Mouse (Mus musculus): ENCODE results near the gene Ephx1. TPM values are rescaled to one million over a fixed set of nuclear protein-coding genes. Genes with fewer than 3 reads are reported as not detected.

The Ephx1 gene
- polyA plus RNA-seq (2014; fragmentation: Nextera tagmentation; extraction: Ambion mirVana), result 2.8 and 3.8 TPM in 2 replicates

DNA sequence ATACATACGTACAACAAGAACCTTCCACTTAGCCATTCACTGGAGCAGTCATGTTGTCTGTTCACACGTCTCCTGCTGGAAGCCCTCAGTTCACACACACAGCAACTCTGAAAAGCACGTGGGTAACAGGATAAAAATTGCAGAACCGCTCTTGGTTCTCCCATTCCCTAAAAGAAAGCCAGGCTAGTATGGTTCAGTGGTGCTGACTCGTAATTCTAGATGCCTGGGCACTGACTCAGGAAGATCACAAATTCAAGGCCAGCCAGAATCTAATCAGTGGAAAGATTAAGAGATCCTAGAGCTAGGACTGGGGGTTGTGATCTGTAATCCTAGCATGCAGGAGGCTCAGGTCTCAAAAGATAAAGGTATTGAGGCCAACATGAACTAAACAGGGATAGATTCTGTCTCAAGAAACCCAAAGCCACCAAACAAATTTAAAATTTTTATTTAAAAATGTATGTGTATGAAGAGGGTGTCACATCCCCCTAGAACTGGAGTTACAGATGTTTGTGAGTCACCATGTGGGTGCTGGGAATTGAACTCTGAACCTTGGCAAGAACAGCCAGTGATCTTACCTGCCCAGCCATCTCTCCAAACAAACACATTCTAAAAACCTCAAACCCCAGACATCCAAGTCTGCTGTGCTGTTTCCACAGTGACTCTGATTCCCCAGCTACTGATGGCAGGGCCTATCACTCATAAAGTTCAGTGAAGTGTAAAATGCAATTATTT lies at the start of gene Ephx1:
Gene Ephx1 (minus strand): TSS at position 149 of the 732 bp plus-strand sequence.
- no peak within 1 kb of the TSS for H3K27ac ChIP-seq (ENCODE audit: low read depth, low read length)
- peaks cover 7% of the 10 kb centered on the region; the same call in 1 of the 2 replicates for H3K4me1 ChIP-seq (ENCODE audit: control insufficient read depth, insufficient read depth, low read length)
- H3K4me2 ChIP-seq (replicated peaks; ENCODE audit: low read depth, low read length), result no peak within 1 kb of the TSS
- no peak within 1 kb of the TSS for H3K4me3 ChIP-seq (ENCODE audit: low read length)
- no peak for ATAC-seq (ENCODE audit: low FRiP score, low TSS enrichment)
- H3K36me3 ChIP-seq (ENCODE audit: control insufficient read depth, insufficient read depth, low read length), result no peaks in the 10 kb centered on the region
- H3K9me3 ChIP-seq (ENCODE audit: control insufficient read depth, low read length), result no peaks in the 10 kb centered on the region
- 33% methylated on average over 5 of the region's 5 CpGs for WGBS
- no peak within 1 kb of the TSS for H3K9ac ChIP-seq (ENCODE audit: low read depth, low read length)
- H3K27me3 ChIP-seq (ENCODE audit: control insufficient read depth, insufficient read depth, low read length), result no peaks in the 10 kb centered on the region; the same call in 1 of the 2 replicates

DNA sequence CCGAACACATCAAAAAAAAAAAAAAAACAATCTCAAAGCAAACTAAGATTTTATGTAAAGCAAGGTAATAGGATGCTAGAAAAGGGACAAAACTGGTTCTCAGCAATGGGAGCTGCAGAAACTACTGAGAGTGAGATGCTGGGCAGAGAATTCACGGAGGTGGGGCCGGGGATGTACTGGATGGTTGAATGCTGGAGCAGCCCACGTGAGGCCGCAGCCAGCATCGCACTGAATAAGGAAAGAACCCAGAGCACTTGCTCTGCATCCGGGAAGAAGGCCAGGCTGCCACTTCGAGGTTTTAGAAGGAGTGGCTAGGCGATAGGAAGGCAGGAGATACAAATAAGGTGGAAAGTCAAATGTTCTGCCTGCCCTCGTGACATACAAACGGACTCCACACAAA lies 49.0 kb upstream of the Ephx1 start:
- no peaks in the 10 kb centered on the region for H3K36me3 ChIP-seq (ENCODE audit: control insufficient read depth, insufficient read depth, low read length)
- 73% methylated on average over 11 of the region's 11 CpGs for WGBS
- ATAC-seq (ENCODE audit: low FRiP score, low TSS enrichment), result no peak

DNA sequence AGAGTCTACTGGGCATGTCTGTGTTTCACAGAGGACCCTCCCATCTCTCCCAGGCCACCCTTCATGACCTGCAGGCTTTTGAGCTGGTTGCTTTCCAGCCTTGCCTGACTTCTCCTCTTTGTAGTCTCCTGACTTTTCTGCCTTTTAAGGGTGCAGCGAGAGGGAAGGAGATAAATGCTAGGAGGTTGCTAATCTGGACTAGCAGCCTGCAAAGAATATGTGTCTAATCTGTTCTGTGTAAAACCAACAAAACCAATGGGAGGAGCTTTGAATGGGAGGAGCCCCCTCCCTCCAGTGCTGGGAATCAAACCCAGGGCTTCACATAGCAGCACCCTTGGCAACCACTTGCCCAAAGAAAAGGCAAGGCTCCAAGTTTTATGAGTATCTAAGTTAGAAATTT lies 47.6 kb upstream of the Ephx1 start:
- 86% methylated on average over 1 of the region's 1 CpGs for WGBS
- no peak for ATAC-seq (ENCODE audit: low FRiP score, low TSS enrichment)
- Histone ChIP-seq H3K4me1 (ENCODE audit: control insufficient read depth, insufficient read depth, low read length) (no peaks in the 10 kb centered on the region), H3K27ac (ENCODE audit: low read depth, low read length) (no peak overlapping the region), H3K27me3 (ENCODE audit: control insufficient read depth, insufficient read depth, low read length) (no peaks in the 10 kb centered on the region), H3K4me3 (ENCODE audit: low read length) (no peak overlapping the region), H3K9ac (ENCODE audit: low read depth, low read length) (no peak overlapping the region), H3K9me3 (ENCODE audit: control insufficient read depth, low read length) (no peaks in the 10 kb centered on the region), H3K36me3 (ENCODE audit: control insufficient read depth, insufficient read depth, low read length) (no peaks in the 10 kb centered on the region), H3K4me2 (replicated peaks; ENCODE audit: low read depth, low read length) (no peak overlapping the region)

More for the DNA sequence above, 49.0 kb upstream of the Ephx1 start:
- Histone ChIP-seq H3K4me2 (replicated peaks; ENCODE audit: low read depth, low read length) (no peak overlapping the region), H3K9me3 (ENCODE audit: control insufficient read depth, low read length) (no peaks in the 10 kb centered on the region), H3K4me1 (ENCODE audit: control insufficient read depth, insufficient read depth, low read length) (no peaks in the 10 kb centered on the region), H3K9ac (ENCODE audit: low read depth, low read length) (no peak overlapping the region), H3K27ac (ENCODE audit: low read depth, low read length) (no peak overlapping the region), H3K27me3 (ENCODE audit: control insufficient read depth, insufficient read depth, low read length) (no peaks in the 10 kb centered on the region), H3K4me3 (ENCODE audit: low read length) (no peak overlapping the region)

DNA sequence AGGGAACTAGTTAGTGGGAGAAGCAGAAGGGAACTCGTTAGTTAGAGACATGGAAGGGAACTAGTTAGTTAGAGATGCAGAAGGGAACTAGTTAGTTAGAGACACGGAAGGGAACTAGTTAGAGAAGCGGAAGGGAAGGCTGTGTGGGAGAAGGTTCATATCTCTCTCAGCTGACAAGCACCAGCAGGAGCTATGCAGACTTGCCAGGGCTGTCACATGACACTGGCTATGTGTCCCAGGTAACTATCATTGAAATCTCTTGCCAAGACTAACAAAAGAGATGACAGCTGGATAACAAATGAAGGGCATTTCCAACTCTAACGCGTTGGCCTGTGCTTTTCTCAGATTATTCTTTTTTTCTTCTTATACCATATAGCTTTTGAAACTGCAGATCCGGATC lies 43.9 kb upstream of the Ephx1 start:
- H3K4me1 ChIP-seq (ENCODE audit: control insufficient read depth, insufficient read depth, low read length), result no peaks in the 10 kb centered on the region
- no peak for ATAC-seq (ENCODE audit: low FRiP score, low TSS enrichment)
- no peak overlapping the region for H3K4me2 ChIP-seq (replicated peaks; ENCODE audit: low read depth, low read length)
- no peak overlapping the region for H3K27ac ChIP-seq (ENCODE audit: low read depth, low read length)
- no peak overlapping the region for H3K4me3 ChIP-seq (ENCODE audit: low read length)
- no peaks in the 10 kb centered on the region for H3K9me3 ChIP-seq (ENCODE audit: control insufficient read depth, low read length)
- no peaks in the 10 kb centered on the region for H3K36me3 ChIP-seq (ENCODE audit: control insufficient read depth, insufficient read depth, low read length)
- no peak overlapping the region for H3K9ac ChIP-seq (ENCODE audit: low read depth, low read length)
- WGBS, result 75% methylated on average over 6 of the region's 6 CpGs
- H3K27me3 ChIP-seq (ENCODE audit: control insufficient read depth, insufficient read depth, low read length), result no peaks in the 10 kb centered on the region

DNA sequence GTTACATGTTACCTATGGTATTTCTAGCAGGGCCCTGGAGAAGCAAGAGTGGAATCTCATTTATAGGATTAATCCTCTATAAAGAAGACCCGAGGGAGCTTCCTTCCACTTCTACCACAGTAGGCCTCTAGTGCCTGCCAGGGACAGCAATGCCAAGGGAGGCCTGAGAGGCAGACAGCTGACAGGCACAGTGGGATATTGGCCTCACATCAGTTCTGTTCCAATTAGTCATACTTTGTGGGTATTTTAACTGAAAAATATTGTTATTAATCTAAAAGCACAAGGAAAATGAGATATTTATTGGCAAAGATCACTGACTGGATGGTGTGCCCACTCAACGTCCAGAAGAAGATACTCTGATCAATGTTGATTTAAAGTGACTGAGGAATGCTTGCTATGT lies 43.3 kb upstream of the Ephx1 start:
- no peak overlapping the region for H3K9ac ChIP-seq (ENCODE audit: low read depth, low read length)
- H3K36me3 ChIP-seq (ENCODE audit: control insufficient read depth, insufficient read depth, low read length), result no peaks in the 10 kb centered on the region
- ATAC-seq (ENCODE audit: low FRiP score, low TSS enrichment), result no peak
- H3K9me3 ChIP-seq (ENCODE audit: control insufficient read depth, low read length), result no peaks in the 10 kb centered on the region
- 82% methylated on average over 2 of the region's 2 CpGs for WGBS
- H3K4me2 ChIP-seq (replicated peaks; ENCODE audit: low read depth, low read length), result no peak overlapping the region
- no peaks in the 10 kb centered on the region for H3K4me1 ChIP-seq (ENCODE audit: control insufficient read depth, insufficient read depth, low read length)
- H3K27ac ChIP-seq (ENCODE audit: low read depth, low read length), result no peak overlapping the region
- no peak overlapping the region for H3K4me3 ChIP-seq (ENCODE audit: low read length)
- H3K27me3 ChIP-seq (ENCODE audit: control insufficient read depth, insufficient read depth, low read length), result no peaks in the 10 kb centered on the region

DNA sequence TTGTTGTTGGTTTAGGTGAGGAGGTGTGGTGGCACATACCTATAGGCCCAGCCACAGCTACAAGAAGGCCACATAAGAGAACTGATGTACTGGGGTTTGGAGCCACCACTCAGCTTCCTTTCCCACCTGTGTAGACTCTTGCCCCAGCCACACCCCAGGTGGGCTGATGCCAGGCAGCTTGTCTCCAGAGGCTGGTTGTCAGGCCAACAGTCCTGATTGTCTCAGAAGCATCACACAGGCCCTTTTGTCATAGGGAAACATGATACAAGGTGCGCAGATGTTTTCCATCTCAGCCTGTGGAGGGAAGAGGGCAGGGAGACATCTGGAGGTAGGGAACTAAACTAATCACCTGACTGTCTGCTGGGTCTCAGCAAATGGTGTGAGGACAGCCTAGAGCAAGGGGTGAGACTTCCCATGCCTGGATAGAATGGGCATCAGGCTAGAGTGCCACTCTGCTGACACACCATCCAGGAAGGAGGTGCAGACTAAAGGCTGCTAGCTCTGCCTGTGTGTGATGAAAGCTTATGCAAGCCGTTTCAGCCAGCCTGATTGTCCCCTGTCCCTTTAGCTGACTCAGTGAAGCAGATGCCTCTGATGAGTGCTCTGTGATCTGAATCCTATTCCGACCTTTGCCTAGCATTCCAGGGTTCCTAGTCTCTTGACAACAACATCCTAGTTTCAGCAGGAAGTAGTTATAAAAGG lies 41.2 kb upstream of the Ephx1 start:
- no peaks in the 10 kb centered on the region for H3K27me3 ChIP-seq (ENCODE audit: control insufficient read depth, insufficient read depth, low read length)
- H3K36me3 ChIP-seq (ENCODE audit: control insufficient read depth, insufficient read depth, low read length), result no peaks in the 10 kb centered on the region
- H3K4me1 ChIP-seq (ENCODE audit: control insufficient read depth, insufficient read depth, low read length), result no peaks in the 10 kb centered on the region
- no peak overlapping the region for H3K27ac ChIP-seq (ENCODE audit: low read depth, low read length)
- 60% methylated on average over 3 of the region's 3 CpGs for WGBS
- no peak overlapping the region for H3K4me3 ChIP-seq (ENCODE audit: low read length)
- H3K9ac ChIP-seq (ENCODE audit: low read depth, low read length), result no peak overlapping the region
- no peaks in the 10 kb centered on the region for H3K9me3 ChIP-seq (ENCODE audit: control insufficient read depth, low read length)
- no peak for ATAC-seq (ENCODE audit: low FRiP score, low TSS enrichment)
- no peak overlapping the region for H3K4me2 ChIP-seq (replicated peaks; ENCODE audit: low read depth, low read length)

DNA sequence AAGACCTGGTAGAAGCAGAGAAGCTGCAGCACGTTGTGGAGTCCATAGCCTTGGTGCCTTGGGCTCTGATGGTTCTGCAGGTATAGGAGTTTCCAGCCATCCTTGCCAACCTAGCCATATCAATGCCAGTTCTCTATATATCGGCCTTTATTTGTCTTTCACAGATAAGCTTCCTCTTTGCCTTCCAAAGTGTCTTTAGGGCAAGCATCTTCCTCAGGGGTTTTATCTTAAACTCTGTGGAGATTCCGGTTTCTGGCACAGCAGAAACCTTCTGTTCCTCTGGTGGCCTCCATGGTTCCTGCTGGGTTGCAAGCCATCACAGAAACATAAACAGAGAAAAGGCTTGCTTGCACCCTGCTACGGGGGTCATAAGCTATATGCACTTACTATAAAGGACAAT lies 32.2 kb upstream of the Ephx1 start:
- H3K4me1 ChIP-seq (ENCODE audit: control insufficient read depth, insufficient read depth, low read length), result no peaks in the 10 kb centered on the region
- no peaks in the 10 kb centered on the region for H3K9me3 ChIP-seq (ENCODE audit: control insufficient read depth, low read length)
- H3K27ac ChIP-seq (ENCODE audit: low read depth, low read length), result no peak overlapping the region
- no peak overlapping the region for H3K4me2 ChIP-seq (replicated peaks; ENCODE audit: low read depth, low read length)
- WGBS, result 85% methylated on average over 4 of the region's 4 CpGs
- no peaks in the 10 kb centered on the region for H3K36me3 ChIP-seq (ENCODE audit: control insufficient read depth, insufficient read depth, low read length)
- H3K9ac ChIP-seq (ENCODE audit: low read depth, low read length), result no peak overlapping the region
- ATAC-seq (ENCODE audit: low FRiP score, low TSS enrichment), result no peak
- no peak overlapping the region for H3K4me3 ChIP-seq (ENCODE audit: low read length)
- H3K27me3 ChIP-seq (ENCODE audit: control insufficient read depth, insufficient read depth, low read length), result no peaks in the 10 kb centered on the region

DNA sequence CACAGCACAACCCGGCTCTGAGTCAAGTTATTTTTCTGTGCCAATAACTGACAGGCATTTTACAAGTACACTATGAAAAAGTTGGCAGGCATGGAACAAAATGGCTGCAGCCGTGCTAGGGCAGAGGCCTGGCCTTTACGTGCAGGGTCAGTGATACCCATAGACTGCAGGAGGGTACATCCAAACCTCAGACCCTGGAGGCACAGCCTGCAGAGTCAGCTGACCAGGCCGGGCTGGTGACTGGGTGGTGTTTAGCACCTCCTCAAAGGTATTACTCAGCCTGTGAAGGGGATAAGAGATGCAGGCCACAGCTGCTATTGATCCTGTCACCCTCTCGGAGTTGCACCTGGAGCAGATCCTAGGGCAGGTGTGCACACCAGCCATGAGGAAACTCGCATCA lies 30.2 kb upstream of the Ephx1 start, which contains the start of gene 9130409I23Rik:
Gene 9130409I23Rik (plus strand): TSS at position 301 of the 400 bp plus-strand sequence.
- H3K9me3 ChIP-seq (ENCODE audit: control insufficient read depth, low read length), result no peaks in the 10 kb centered on the region
- H3K36me3 ChIP-seq (ENCODE audit: control insufficient read depth, insufficient read depth, low read length), result no peaks in the 10 kb centered on the region
- no peak within 1 kb of the TSS for H3K4me3 ChIP-seq (ENCODE audit: low read length)
- no peak within 1 kb of the TSS for H3K4me2 ChIP-seq (replicated peaks; ENCODE audit: low read depth, low read length)
- H3K27ac ChIP-seq (ENCODE audit: low read depth, low read length), result no peak within 1 kb of the TSS
- H3K27me3 ChIP-seq (ENCODE audit: control insufficient read depth, insufficient read depth, low read length), result no peaks in the 10 kb centered on the region
- no peaks in the 10 kb centered on the region for H3K4me1 ChIP-seq (ENCODE audit: control insufficient read depth, insufficient read depth, low read length)
- no peak within 1 kb of the TSS for H3K9ac ChIP-seq (ENCODE audit: low read depth, low read length)
- WGBS, result 83% methylated on average over 6 of the region's 6 CpGs
- ATAC-seq (ENCODE audit: low FRiP score, low TSS enrichment), result no peak

DNA sequence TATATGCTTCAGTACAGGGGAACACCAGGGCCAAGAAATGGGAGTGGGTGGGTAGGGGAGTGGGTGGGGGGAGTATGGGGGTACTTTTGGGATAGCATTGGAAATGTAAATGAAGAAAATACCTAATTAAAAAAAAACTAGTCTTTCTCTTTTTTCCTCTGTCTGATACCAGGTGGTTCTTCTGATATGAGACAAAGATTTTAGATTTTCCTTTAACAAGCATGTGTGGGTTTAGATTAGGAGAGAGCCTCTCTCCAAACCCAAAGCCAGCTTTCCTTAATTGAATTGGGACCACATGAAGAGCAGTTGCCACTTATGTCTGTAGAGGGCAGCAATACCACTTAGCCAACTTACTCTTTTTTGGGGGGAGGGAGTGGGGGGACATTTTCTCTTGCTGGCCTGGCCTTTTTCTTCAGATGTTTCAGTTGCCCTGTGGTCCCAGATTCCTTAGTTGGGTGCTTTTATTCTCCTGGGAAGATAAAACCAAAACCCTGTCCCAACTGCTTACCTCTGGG lies 28.7 kb upstream of the Ephx1 start:
- Histone ChIP-seq H3K4me1 (ENCODE audit: control insufficient read depth, insufficient read depth, low read length) (no peaks in the 10 kb centered on the region), H3K27ac (ENCODE audit: low read depth, low read length) (no peak overlapping the region), H3K9ac (ENCODE audit: low read depth, low read length) (no peak overlapping the region), H3K27me3 (ENCODE audit: control insufficient read depth, insufficient read depth, low read length) (no peaks in the 10 kb centered on the region), H3K4me3 (ENCODE audit: low read length) (no peak overlapping the region), H3K9me3 (ENCODE audit: control insufficient read depth, low read length) (no peaks in the 10 kb centered on the region), H3K4me2 (replicated peaks; ENCODE audit: low read depth, low read length) (no peak overlapping the region), H3K36me3 (ENCODE audit: control insufficient read depth, insufficient read depth, low read length) (no peaks in the 10 kb centered on the region)
- ATAC-seq (ENCODE audit: low FRiP score, low TSS enrichment), result no peak
